Mouse (Mus musculus): Measurements from ENCODE around the gene Rapgef3. TPM values are rescaled to one million over a fixed set of nuclear protein-coding genes. Genes with fewer than 3 reads are reported as not detected.

The Rapgef3 gene
- polyA plus RNA-seq, 1 experiment from 2014 or later = 8.0 TPM

DNA sequence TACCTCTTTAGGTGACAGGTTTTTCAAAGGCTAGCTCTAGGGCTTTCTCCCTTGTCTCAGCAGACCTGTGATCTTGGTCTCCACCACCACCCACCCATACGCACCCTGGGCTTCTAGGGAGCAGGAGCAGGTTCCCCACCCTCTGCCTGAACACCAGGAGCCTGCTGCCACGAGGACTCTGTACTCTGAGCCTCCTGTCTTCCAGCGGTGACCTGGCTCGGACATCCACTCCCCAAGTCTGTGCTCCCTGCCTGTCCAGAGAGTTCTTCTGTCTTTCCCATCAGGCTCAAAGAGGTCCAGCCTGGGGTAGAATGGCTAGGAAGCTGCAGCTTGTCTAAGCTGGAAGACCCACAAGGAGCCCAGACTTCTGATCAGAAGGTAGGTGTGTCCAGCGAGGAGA lies 24.6 kb downstream of the Rapgef3 start:
- Histone ChIP-seq H3K4me1 (ENCODE audit: control insufficient read depth, insufficient read depth, low read length) (peaks cover 7% of the 10 kb centered on the region; the same call in 1 of the 2 replicates), H3K36me3 (ENCODE audit: control insufficient read depth, insufficient read depth, low read length) (no peaks in the 10 kb centered on the region), H3K27me3 (replicated peaks; ENCODE audit: control insufficient read depth, insufficient read depth, low read length) (no peaks in the 10 kb centered on the region), H3K27ac (replicated peaks; ENCODE audit: low read depth, low read length) (no peak overlapping the region), H3K4me3 (ENCODE audit: low read depth, low read length) (no peak overlapping the region), H3K9ac (ENCODE audit: low read depth, low read length) (no peak overlapping the region), H3K9me3 (ENCODE audit: control insufficient read depth, low read length) (0 out of 2 replicates have a peak, but pooled peaks cover 3% of the 10 kb centered on the region), H3K4me2 (ENCODE audit: low read depth, low read length) (no peak overlapping the region)
- no peak for ATAC-seq (ENCODE audit: low read depth)
- DNase-seq (ENCODE audit: low spot score) = no peak
- 78% methylated on average over 5 of the region's 5 CpGs for WGBS

DNA sequence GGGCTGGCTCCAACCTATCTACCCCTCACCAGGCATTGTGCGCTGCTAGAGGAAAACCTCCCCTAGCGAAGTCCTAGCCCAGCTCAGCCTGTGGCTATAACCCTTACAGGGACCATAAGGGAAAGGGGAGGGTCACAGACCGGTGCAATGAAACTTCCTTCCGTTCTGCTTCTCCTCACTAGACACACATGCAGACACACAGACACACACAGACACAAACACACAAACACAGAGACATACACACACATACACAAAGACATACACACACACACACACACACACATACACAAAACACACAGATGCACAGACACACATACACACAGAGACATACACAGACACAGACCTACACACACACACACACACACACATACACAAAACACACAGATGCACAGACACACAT lies 25.2 kb downstream of the Rapgef3 start:
- WGBS = 72% methylated on average over 4 of the region's 4 CpGs
- no peak overlapping the region for H3K4me3 ChIP-seq (ENCODE audit: low read depth, low read length)
- no peak overlapping the region for H3K27ac ChIP-seq (replicated peaks; ENCODE audit: low read depth, low read length)
- DNase-seq (ENCODE audit: low spot score) (no peak), ATAC-seq (ENCODE audit: low read depth) (no peak)
- H3K36me3 ChIP-seq (ENCODE audit: control insufficient read depth, insufficient read depth, low read length) = no peaks in the 10 kb centered on the region
- no peaks in the 10 kb centered on the region for H3K27me3 ChIP-seq (replicated peaks; ENCODE audit: control insufficient read depth, insufficient read depth, low read length)
- no peak overlapping the region for H3K4me2 ChIP-seq (ENCODE audit: low read depth, low read length)
- peaks cover 7% of the 10 kb centered on the region; the same call in 1 of the 2 replicates for H3K4me1 ChIP-seq (ENCODE audit: control insufficient read depth, insufficient read depth, low read length)
- 0 out of 2 replicates have a peak, but pooled peaks cover 3% of the 10 kb centered on the region for H3K9me3 ChIP-seq (ENCODE audit: control insufficient read depth, low read length)
- H3K9ac ChIP-seq (ENCODE audit: low read depth, low read length) = no peak overlapping the region

DNA sequence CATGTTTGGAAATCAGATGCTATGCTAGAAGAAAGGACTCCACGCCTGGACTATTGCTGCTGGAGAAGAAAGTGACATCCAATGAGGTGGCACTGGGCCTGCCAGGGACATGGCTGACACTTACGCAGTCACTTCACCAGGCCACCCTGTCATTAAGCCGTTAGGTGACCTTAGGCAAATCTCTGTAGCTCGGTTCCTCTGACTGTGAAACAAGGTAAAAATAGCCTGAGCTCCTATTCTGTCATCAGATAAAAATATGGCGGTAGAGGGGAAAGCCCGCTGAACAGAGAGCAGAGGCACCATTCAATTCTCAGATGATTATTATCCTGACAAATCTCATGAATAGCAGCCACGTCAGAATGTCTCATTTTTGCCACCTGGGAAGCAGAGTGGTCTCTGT lies 25.7 kb downstream of the Rapgef3 start:
- Histone ChIP-seq H3K27me3 (replicated peaks; ENCODE audit: control insufficient read depth, insufficient read depth, low read length) (no peaks in the 10 kb centered on the region), H3K9ac (ENCODE audit: low read depth, low read length) (no peak overlapping the region), H3K4me1 (ENCODE audit: control insufficient read depth, insufficient read depth, low read length) (peaks cover 7% of the 10 kb centered on the region; the same call in 1 of the 2 replicates), H3K27ac (replicated peaks; ENCODE audit: low read depth, low read length) (no peak overlapping the region), H3K36me3 (ENCODE audit: control insufficient read depth, insufficient read depth, low read length) (no peaks in the 10 kb centered on the region), H3K9me3 (ENCODE audit: control insufficient read depth, low read length) (0 out of 2 replicates have a peak, but pooled peaks cover 3% of the 10 kb centered on the region), H3K4me2 (ENCODE audit: low read depth, low read length) (no peak overlapping the region), H3K4me3 (ENCODE audit: low read depth, low read length) (no peak overlapping the region)
- 62% methylated on average over 7 of the region's 7 CpGs for WGBS
- ATAC-seq (ENCODE audit: low read depth) (no peak), DNase-seq (ENCODE audit: low spot score) (no peak)

DNA sequence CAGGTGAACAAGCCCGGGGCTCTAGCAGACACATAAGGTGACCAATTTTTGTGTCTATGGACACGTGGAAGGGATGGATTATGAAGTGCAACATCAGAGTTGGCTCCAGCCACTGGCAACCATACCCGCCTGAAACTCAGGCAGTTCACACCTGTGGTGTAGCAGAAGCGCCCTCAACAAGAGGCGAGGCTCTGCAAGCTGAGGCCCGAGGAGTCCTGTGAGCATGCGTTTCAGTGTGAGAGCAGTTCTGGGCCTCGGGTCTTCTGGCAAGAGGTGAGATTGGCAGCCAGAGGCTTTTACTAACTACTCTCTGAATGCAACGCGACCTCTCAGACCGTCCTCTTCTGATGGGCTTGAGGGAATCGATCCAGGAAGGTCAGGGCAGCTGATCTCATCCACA lies 26.1 kb downstream of the Rapgef3 start:
- 71% methylated on average over 12 of the region's 12 CpGs for WGBS
- no peak overlapping the region for H3K4me2 ChIP-seq (ENCODE audit: low read depth, low read length)
- peaks cover 7% of the 10 kb centered on the region; the same call in 1 of the 2 replicates for H3K4me1 ChIP-seq (ENCODE audit: control insufficient read depth, insufficient read depth, low read length)
- H3K4me3 ChIP-seq (ENCODE audit: low read depth, low read length) = no peak overlapping the region
- DNase-seq (ENCODE audit: low spot score) = no peak
- 0 out of 2 replicates have a peak, but pooled peaks cover 3% of the 10 kb centered on the region for H3K9me3 ChIP-seq (ENCODE audit: control insufficient read depth, low read length)
- H3K36me3 ChIP-seq (ENCODE audit: control insufficient read depth, insufficient read depth, low read length) = no peaks in the 10 kb centered on the region
- H3K27me3 ChIP-seq (replicated peaks; ENCODE audit: control insufficient read depth, insufficient read depth, low read length) = no peaks in the 10 kb centered on the region
- H3K9ac ChIP-seq (ENCODE audit: low read depth, low read length) = no peak overlapping the region
- no peak for ATAC-seq (ENCODE audit: low read depth)
- H3K27ac ChIP-seq (replicated peaks; ENCODE audit: low read depth, low read length) = no peak overlapping the region

DNA sequence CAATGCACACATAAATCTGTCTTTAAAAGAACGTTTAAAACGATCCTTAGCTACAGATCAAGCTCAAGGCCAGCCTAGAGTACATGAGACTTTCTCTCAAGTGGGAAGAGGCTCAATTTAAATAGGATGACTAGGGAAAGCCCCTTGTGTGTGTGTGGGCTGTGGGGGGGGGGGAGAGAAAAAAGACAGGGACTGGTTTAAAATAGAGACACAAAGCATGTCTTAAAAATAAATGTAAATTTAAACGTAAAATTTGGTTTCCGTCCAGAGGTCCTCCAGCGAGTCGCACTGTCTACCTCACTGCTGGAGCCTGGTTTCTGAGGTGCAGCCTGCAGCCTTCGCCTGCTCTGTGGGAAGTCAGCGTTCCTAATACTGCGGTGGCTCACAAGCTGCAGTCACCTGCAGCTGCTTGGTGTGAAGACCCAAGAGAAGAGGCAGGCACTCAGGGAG lies 27.5 kb downstream of the Rapgef3 start:
- Histone ChIP-seq H3K9ac (ENCODE audit: low read depth, low read length) (no peak overlapping the region), H3K9me3 (ENCODE audit: control insufficient read depth, low read length) (0 out of 2 replicates have a peak, but pooled peaks cover 3% of the 10 kb centered on the region), H3K4me3 (ENCODE audit: low read depth, low read length) (no peak overlapping the region), H3K4me1 (ENCODE audit: control insufficient read depth, insufficient read depth, low read length) (peaks cover 6% of the 10 kb centered on the region; the same call in 1 of the 2 replicates), H3K27ac (replicated peaks; ENCODE audit: low read depth, low read length) (no peak overlapping the region), H3K36me3 (ENCODE audit: control insufficient read depth, insufficient read depth, low read length) (no peaks in the 10 kb centered on the region), H3K4me2 (ENCODE audit: low read depth, low read length) (no peak overlapping the region), H3K27me3 (replicated peaks; ENCODE audit: control insufficient read depth, insufficient read depth, low read length) (no peaks in the 10 kb centered on the region)
- ATAC-seq (ENCODE audit: low read depth) (no peak), DNase-seq (ENCODE audit: low spot score) (no peak)
- WGBS = 86% methylated on average over 9 of the region's 9 CpGs

DNA sequence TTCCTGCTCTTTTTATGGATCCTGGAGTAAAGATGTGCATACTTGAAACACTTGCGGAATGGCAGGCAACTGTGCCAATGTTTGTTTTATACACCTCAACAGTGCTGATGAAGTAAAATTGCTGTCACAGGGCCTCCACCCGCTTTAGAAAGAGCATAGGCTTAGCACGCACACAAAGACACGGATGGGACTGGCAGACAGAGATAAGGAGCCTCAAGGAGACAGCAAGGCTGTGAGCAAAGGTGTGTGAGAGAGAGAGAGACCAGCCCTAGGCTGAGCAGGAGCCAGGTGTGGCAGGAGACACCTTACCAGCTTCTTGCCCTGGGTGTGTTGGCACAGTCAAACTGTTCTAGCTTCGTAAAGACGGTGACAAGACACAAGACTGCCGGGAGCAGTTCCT lies 28.8 kb downstream of the Rapgef3 start:
- Histone ChIP-seq H3K4me1 (ENCODE audit: control insufficient read depth, insufficient read depth, low read length) (no peaks in the 10 kb centered on the region), H3K9ac (ENCODE audit: low read depth, low read length) (no peak overlapping the region), H3K27ac (replicated peaks; ENCODE audit: low read depth, low read length) (no peak overlapping the region), H3K4me2 (ENCODE audit: low read depth, low read length) (no peak overlapping the region), H3K27me3 (replicated peaks; ENCODE audit: control insufficient read depth, insufficient read depth, low read length) (no peaks in the 10 kb centered on the region), H3K36me3 (ENCODE audit: control insufficient read depth, insufficient read depth, low read length) (no peaks in the 10 kb centered on the region), H3K9me3 (ENCODE audit: control insufficient read depth, low read length) (0 out of 2 replicates have a peak, but pooled peaks cover 3% of the 10 kb centered on the region), H3K4me3 (ENCODE audit: low read depth, low read length) (no peak overlapping the region)
- DNase-seq (ENCODE audit: low spot score) = no peak
- ATAC-seq (ENCODE audit: low read depth) = no peak
- 87% methylated on average over 7 of the region's 7 CpGs for WGBS

DNA sequence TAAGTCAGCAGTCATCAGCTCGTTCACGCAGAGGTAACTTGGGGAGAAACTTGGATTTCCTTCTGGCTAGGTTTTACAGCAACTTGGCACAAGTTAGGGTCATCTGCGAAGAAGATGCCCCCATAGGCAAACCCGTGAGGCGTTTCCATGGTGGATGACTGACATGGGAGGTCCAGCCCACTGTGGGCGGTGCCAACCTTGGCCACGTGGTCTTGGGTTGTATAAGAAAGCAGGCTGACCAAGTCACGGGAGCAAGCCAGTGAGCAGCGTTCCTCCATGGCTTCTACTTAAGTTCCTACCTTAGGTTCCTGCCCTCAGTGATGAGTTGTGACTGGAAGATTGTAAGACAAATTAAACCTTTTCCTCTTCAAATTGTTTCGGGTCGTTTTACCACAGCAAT lies 35.8 kb downstream of the Rapgef3 start:
- H3K36me3 ChIP-seq (ENCODE audit: control insufficient read depth, insufficient read depth, low read length) = no peaks in the 10 kb centered on the region
- DNase-seq (ENCODE audit: low spot score) = no peak
- ATAC-seq (ENCODE audit: low read depth) = no peak
- H3K4me3 ChIP-seq (ENCODE audit: low read depth, low read length) = no peak overlapping the region
- H3K27me3 ChIP-seq (replicated peaks; ENCODE audit: control insufficient read depth, insufficient read depth, low read length) = no peaks in the 10 kb centered on the region
- WGBS = 91% methylated on average over 11 of the region's 11 CpGs
- no peak overlapping the region for H3K27ac ChIP-seq (replicated peaks; ENCODE audit: low read depth, low read length)
- H3K4me1 ChIP-seq (ENCODE audit: control insufficient read depth, insufficient read depth, low read length) = no peaks in the 10 kb centered on the region
- H3K9ac ChIP-seq (ENCODE audit: low read depth, low read length) = no peak overlapping the region
- H3K4me2 ChIP-seq (ENCODE audit: low read depth, low read length) = no peak overlapping the region
- H3K9me3 ChIP-seq (ENCODE audit: control insufficient read depth, low read length) = 0 out of 2 replicates have a peak, but pooled peaks cover 3% of the 10 kb centered on the region

DNA sequence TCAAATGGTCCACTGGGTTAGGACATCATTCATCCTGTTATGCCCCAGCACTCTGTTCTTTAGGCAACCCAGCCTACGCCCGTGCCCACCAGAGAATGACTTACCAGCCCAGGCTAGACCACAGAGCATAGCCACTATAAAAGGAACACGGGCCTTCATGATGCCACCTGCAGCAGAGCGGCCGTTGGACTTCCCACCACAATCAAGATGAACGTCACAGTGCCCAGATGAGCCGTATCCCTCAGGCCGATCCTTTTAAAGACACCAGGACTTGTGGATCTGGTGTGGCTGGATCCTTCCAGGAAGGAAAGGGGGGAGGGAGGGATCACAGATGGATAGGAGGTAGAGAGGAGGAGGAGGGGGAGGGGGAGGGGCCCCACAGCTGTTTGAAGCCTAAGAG lies 36.7 kb downstream of the Rapgef3 start, which contains the start of gene Endou:
TSS of gene Endou (minus strand) at position 229 of the 400 bp plus-strand sequence.
- no peak for DNase-seq (ENCODE audit: low spot score)
- no peak for ATAC-seq (ENCODE audit: low read depth)
- H3K9me3 ChIP-seq (ENCODE audit: control insufficient read depth, low read length) = 0 out of 2 replicates have a peak, but pooled peaks cover 3% of the 10 kb centered on the region
- no peak within 1 kb of the TSS for H3K4me2 ChIP-seq (ENCODE audit: low read depth, low read length)
- no peak within 1 kb of the TSS for H3K4me3 ChIP-seq (ENCODE audit: low read depth, low read length)
- H3K9ac ChIP-seq (ENCODE audit: low read depth, low read length) = no peak within 1 kb of the TSS
- H3K27ac ChIP-seq (replicated peaks; ENCODE audit: low read depth, low read length) = no peak within 1 kb of the TSS
- no peaks in the 10 kb centered on the region for H3K36me3 ChIP-seq (ENCODE audit: control insufficient read depth, insufficient read depth, low read length)
- WGBS = 90% methylated on average over 8 of the region's 8 CpGs
- H3K27me3 ChIP-seq (replicated peaks; ENCODE audit: control insufficient read depth, insufficient read depth, low read length) = no peaks in the 10 kb centered on the region
- H3K4me1 ChIP-seq (ENCODE audit: control insufficient read depth, insufficient read depth, low read length) = no peaks in the 10 kb centered on the region

DNA sequence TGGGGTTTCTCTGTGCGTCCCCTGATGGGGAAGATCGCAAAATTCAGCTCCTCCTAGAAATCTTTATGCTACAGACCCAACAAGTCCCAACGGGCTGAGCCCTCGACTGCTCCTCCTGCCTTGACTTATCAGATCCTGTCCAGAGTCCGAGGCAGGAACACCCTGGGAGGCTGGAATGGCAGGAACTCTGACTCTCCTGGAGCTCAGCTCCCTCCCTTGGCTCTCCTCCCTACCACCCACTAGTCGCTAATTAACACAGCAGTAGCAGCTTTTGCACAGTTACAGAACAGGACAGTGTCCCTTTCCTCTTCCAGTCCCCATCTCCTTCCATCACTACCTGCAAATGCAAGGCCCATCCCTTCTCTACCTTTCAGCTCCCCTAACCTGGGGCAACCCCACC lies 37.4 kb downstream of the Rapgef3 start:
- H3K4me2 ChIP-seq (ENCODE audit: low read depth, low read length) = no peak overlapping the region
- no peak overlapping the region for H3K27ac ChIP-seq (replicated peaks; ENCODE audit: low read depth, low read length)
- no peak for DNase-seq (ENCODE audit: low spot score)
- no peaks in the 10 kb centered on the region for H3K36me3 ChIP-seq (ENCODE audit: control insufficient read depth, insufficient read depth, low read length)
- no peaks in the 10 kb centered on the region for H3K4me1 ChIP-seq (ENCODE audit: control insufficient read depth, insufficient read depth, low read length)
- no peak overlapping the region for H3K4me3 ChIP-seq (ENCODE audit: low read depth, low read length)
- ATAC-seq (ENCODE audit: low read depth) = no peak
- WGBS = 45% methylated on average over 6 of the region's 6 CpGs
- no peaks in the 10 kb centered on the region for H3K27me3 ChIP-seq (replicated peaks; ENCODE audit: control insufficient read depth, insufficient read depth, low read length)
- no peak overlapping the region for H3K9ac ChIP-seq (ENCODE audit: low read depth, low read length)
- H3K9me3 ChIP-seq (ENCODE audit: control insufficient read depth, low read length) = 0 out of 2 replicates have a peak, but pooled peaks cover 3% of the 10 kb centered on the region
